Mouse (Mus musculus): ENCODE measurements around the gene Gm11983. TPM values are rescaled to one million over a fixed set of nuclear protein-coding genes. Genes with fewer than 3 reads are reported as not detected.
"Not testable (repeated sequence)": the region's sequence is repeated elsewhere in the genome, so short reads cannot be mapped to it uniquely, and the experiment has no call there.

The Gm11983 gene
- polyA plus RNA-seq, 1 experiment from 2014 or later: not detected

- DNase-seq (ENCODE audit: low spot score, missing footprints): peak; percentile 31
- Histone ChIP-seq H3K9ac (ENCODE audit: low read length) (no peak overlapping the region), H3K27ac (ENCODE audit: low read depth, low read length) (no peak overlapping the region), H3K27me3 (ENCODE audit: control insufficient read depth, insufficient read depth, low read length) (no peaks in the 10 kb centered on the region), H3K4me1 (ENCODE audit: control insufficient read depth, insufficient read depth, low read length) (peaks cover 15% of the 10 kb centered on the region), H3K9me3 (ENCODE audit: control insufficient read depth, low read length) (no peaks in the 10 kb centered on the region), H3K36me3 (ENCODE audit: control insufficient read depth, insufficient read depth, low read length) (no peaks in the 10 kb centered on the region), H3K4me3 (ENCODE audit: low read depth, low read length) (no peak overlapping the region), H3K4me2 (no peak overlapping the region)
- WGBS: 88% methylated on average over 3 of the region's 3 CpGs
- ATAC-seq (ENCODE audit: low FRiP score): no peak
Observed at GRCm38 (mm10) chr11:6855942-6856341, 18.5 kb upstream of the Gm11983 start.

- not testable (repeated sequence) for ATAC-seq (ENCODE audit: low FRiP score); H3K36me3 ChIP-seq (ENCODE audit: control insufficient read depth, insufficient read depth, low read length); H3K9me3 ChIP-seq (ENCODE audit: control insufficient read depth, low read length); H3K27me3 ChIP-seq (ENCODE audit: control insufficient read depth, insufficient read depth, low read length); H3K4me2 ChIP-seq; H3K9ac ChIP-seq (ENCODE audit: low read length); H3K4me3 ChIP-seq (ENCODE audit: low read depth, low read length); H3K27ac ChIP-seq (ENCODE audit: low read depth, low read length); H3K4me1 ChIP-seq (ENCODE audit: control insufficient read depth, insufficient read depth, low read length)
- WGBS: 66% methylated on average over 4 of the region's 4 CpGs
- DNase-seq (ENCODE audit: low spot score, missing footprints): peak; percentile 70
Observed at GRCm38 (mm10) chr11:6853366-6853765, 15.9 kb upstream of the Gm11983 start.

GRCm38 (mm10) chr11:6843831-6844230 is 6.4 kb upstream of the Gm11983 start:
- Histone ChIP-seq H3K27me3 (ENCODE audit: control insufficient read depth, insufficient read depth, low read length) (no peaks in the 10 kb centered on the region), H3K4me2 (no peak overlapping the region), H3K4me3 (ENCODE audit: low read depth, low read length) (no peak overlapping the region), H3K9ac (ENCODE audit: low read length) (no peak overlapping the region), H3K9me3 (ENCODE audit: control insufficient read depth, low read length) (no peaks in the 10 kb centered on the region), H3K4me1 (ENCODE audit: control insufficient read depth, insufficient read depth, low read length) (no peaks in the 10 kb centered on the region), H3K27ac (ENCODE audit: low read depth, low read length) (no peak overlapping the region), H3K36me3 (ENCODE audit: control insufficient read depth, insufficient read depth, low read length) (no peaks in the 10 kb centered on the region)
- 77% methylated on average over 2 of the region's 2 CpGs for WGBS
- DNase-seq (ENCODE audit: low spot score, missing footprints) (peak; percentile 47), ATAC-seq (ENCODE audit: low FRiP score) (no peak)

GRCm38 (mm10) chr11:6842160-6842559 is 4.7 kb upstream of the Gm11983 start:
- Histone ChIP-seq H3K4me1 (ENCODE audit: control insufficient read depth, insufficient read depth, low read length) (no peaks in the 10 kb centered on the region), H3K36me3 (ENCODE audit: control insufficient read depth, insufficient read depth, low read length) (no peaks in the 10 kb centered on the region), H3K27ac (ENCODE audit: low read depth, low read length) (no peak overlapping the region), H3K4me3 (ENCODE audit: low read depth, low read length) (no peak overlapping the region), H3K4me2 (no peak overlapping the region), H3K9ac (ENCODE audit: low read length) (no peak overlapping the region), H3K9me3 (ENCODE audit: control insufficient read depth, low read length) (no peaks in the 10 kb centered on the region), H3K27me3 (ENCODE audit: control insufficient read depth, insufficient read depth, low read length) (no peaks in the 10 kb centered on the region)
- no peak for ATAC-seq (ENCODE audit: low FRiP score)
- 88% methylated on average over 5 of the region's 5 CpGs for WGBS
- no peak for DNase-seq (ENCODE audit: low spot score, missing footprints)

- WGBS: 65% methylated on average over 3 of the region's 3 CpGs
- no peak overlapping the region for H3K4me3 ChIP-seq (ENCODE audit: low read depth, low read length)
- no peaks in the 10 kb centered on the region for H3K36me3 ChIP-seq (ENCODE audit: control insufficient read depth, insufficient read depth, low read length)
- ATAC-seq (ENCODE audit: low FRiP score): no peak
- DNase-seq (ENCODE audit: low spot score, missing footprints): peak; percentile 8
- H3K4me2 ChIP-seq: no peak overlapping the region
- no peak overlapping the region for H3K9ac ChIP-seq (ENCODE audit: low read length)
- no peaks in the 10 kb centered on the region for H3K9me3 ChIP-seq (ENCODE audit: control insufficient read depth, low read length)
- H3K27me3 ChIP-seq (ENCODE audit: control insufficient read depth, insufficient read depth, low read length): no peaks in the 10 kb centered on the region
- H3K27ac ChIP-seq (ENCODE audit: low read depth, low read length): no peak overlapping the region
- H3K4me1 ChIP-seq (ENCODE audit: control insufficient read depth, insufficient read depth, low read length): no peaks in the 10 kb centered on the region
Observed at GRCm38 (mm10) chr11:6840775-6841174, 3.3 kb upstream of the Gm11983 start.

- no peak for ATAC-seq (ENCODE audit: low FRiP score)
- no peaks in the 10 kb centered on the region for H3K27me3 ChIP-seq (ENCODE audit: control insufficient read depth, insufficient read depth, low read length)
Observed at GRCm38 (mm10) chr11:6834636-6835035, 2.8 kb downstream of the Gm11983 start.

GRCm38 (mm10) chr11:6833731-6834130 is 3.7 kb downstream of the Gm11983 start:
- Histone ChIP-seq H3K9ac (ENCODE audit: low read length) (no peak overlapping the region), H3K4me1 (ENCODE audit: control insufficient read depth, insufficient read depth, low read length) (no peaks in the 10 kb centered on the region), H3K27me3 (ENCODE audit: control insufficient read depth, insufficient read depth, low read length) (no peaks in the 10 kb centered on the region), H3K4me2 (no peak overlapping the region), H3K27ac (ENCODE audit: low read depth, low read length) (no peak overlapping the region), H3K9me3 (ENCODE audit: control insufficient read depth, low read length) (no peaks in the 10 kb centered on the region), H3K4me3 (ENCODE audit: low read depth, low read length) (no peak overlapping the region), H3K36me3 (ENCODE audit: control insufficient read depth, insufficient read depth, low read length) (no peaks in the 10 kb centered on the region)
- DNase-seq (ENCODE audit: low spot score, missing footprints): peak; percentile 14
- no peak for ATAC-seq (ENCODE audit: low FRiP score)
- WGBS: 89% methylated on average over 9 of the region's 9 CpGs

More at GRCm38 (mm10) chr11:6834636-6835035, 2.8 kb downstream of the Gm11983 start:
- no peaks in the 10 kb centered on the region for H3K36me3 ChIP-seq (ENCODE audit: control insufficient read depth, insufficient read depth, low read length)
- H3K27ac ChIP-seq (ENCODE audit: low read depth, low read length): no peak overlapping the region
- no peaks in the 10 kb centered on the region for H3K9me3 ChIP-seq (ENCODE audit: control insufficient read depth, low read length)
- H3K4me1 ChIP-seq (ENCODE audit: control insufficient read depth, insufficient read depth, low read length): no peaks in the 10 kb centered on the region
- no peak overlapping the region for H3K4me3 ChIP-seq (ENCODE audit: low read depth, low read length)
- peak; percentile 53 for DNase-seq (ENCODE audit: low spot score, missing footprints)
- WGBS: 69% methylated on average over 13 of the region's 13 CpGs
- no peak overlapping the region for H3K4me2 ChIP-seq
- H3K9ac ChIP-seq (ENCODE audit: low read length): no peak overlapping the region

- Histone ChIP-seq H3K4me1 (ENCODE audit: control insufficient read depth, insufficient read depth, low read length) (no peaks in the 10 kb centered on the region), H3K4me2 (no peak overlapping the region), H3K27ac (ENCODE audit: low read depth, low read length) (no peak overlapping the region), H3K27me3 (ENCODE audit: control insufficient read depth, insufficient read depth, low read length) (no peaks in the 10 kb centered on the region), H3K9me3 (ENCODE audit: control insufficient read depth, low read length) (no peaks in the 10 kb centered on the region), H3K36me3 (ENCODE audit: control insufficient read depth, insufficient read depth, low read length) (no peaks in the 10 kb centered on the region), H3K4me3 (ENCODE audit: low read depth, low read length) (no peak overlapping the region), H3K9ac (ENCODE audit: low read length) (no peak overlapping the region)
- 76% methylated on average over 9 of the region's 9 CpGs for WGBS
- no peak for DNase-seq (ENCODE audit: low spot score, missing footprints)
- ATAC-seq (ENCODE audit: low FRiP score): no peak
Observed at GRCm38 (mm10) chr11:6831931-6832330, 5.5 kb downstream of the Gm11983 start.

- no peak overlapping the region for H3K9ac ChIP-seq (ENCODE audit: low read length)
- WGBS: 64% methylated on average over 5 of the region's 5 CpGs
- ATAC-seq (ENCODE audit: low FRiP score) (no peak), DNase-seq (ENCODE audit: low spot score, missing footprints) (no peak)
- no peaks in the 10 kb centered on the region for H3K27me3 ChIP-seq (ENCODE audit: control insufficient read depth, insufficient read depth, low read length)
- no peaks in the 10 kb centered on the region for H3K4me1 ChIP-seq (ENCODE audit: control insufficient read depth, insufficient read depth, low read length)
- no peak overlapping the region for H3K27ac ChIP-seq (ENCODE audit: low read depth, low read length)
- no peak overlapping the region for H3K4me2 ChIP-seq
- no peaks in the 10 kb centered on the region for H3K36me3 ChIP-seq (ENCODE audit: control insufficient read depth, insufficient read depth, low read length)
- H3K4me3 ChIP-seq (ENCODE audit: low read depth, low read length): no peak overlapping the region
- no peaks in the 10 kb centered on the region for H3K9me3 ChIP-seq (ENCODE audit: control insufficient read depth, low read length)
Observed at GRCm38 (mm10) chr11:6828196-6828595, 9.3 kb downstream of the Gm11983 start.

- no peak for ATAC-seq (ENCODE audit: low FRiP score)
- no peak overlapping the region for H3K27ac ChIP-seq (ENCODE audit: low read depth, low read length)
- WGBS: 94% methylated on average over 3 of the region's 3 CpGs
Observed at GRCm38 (mm10) chr11:6826157-6826556, 11.3 kb downstream of the Gm11983 start.

More at GRCm38 (mm10) chr11:6826157-6826556, 11.3 kb downstream of the Gm11983 start:
- Histone ChIP-seq H3K9ac (ENCODE audit: low read length) (no peak overlapping the region), H3K27me3 (ENCODE audit: control insufficient read depth, insufficient read depth, low read length) (no peaks in the 10 kb centered on the region), H3K36me3 (ENCODE audit: control insufficient read depth, insufficient read depth, low read length) (no peaks in the 10 kb centered on the region), H3K9me3 (ENCODE audit: control insufficient read depth, low read length) (no peaks in the 10 kb centered on the region), H3K4me2 (no peak overlapping the region), H3K4me1 (ENCODE audit: control insufficient read depth, insufficient read depth, low read length) (no peaks in the 10 kb centered on the region), H3K4me3 (ENCODE audit: low read depth, low read length) (no peak overlapping the region)
- no peak for DNase-seq (ENCODE audit: low spot score, missing footprints)

All from midbrain, embryonic 11.5 days (tissue).